Mouse (Mus musculus): ENCODE measurements around the gene Sprr1a. TPM values are rescaled to one million over a fixed set of nuclear protein-coding genes. Genes with fewer than 3 reads are reported as not detected.

The Sprr1a gene
- 3,851 and 3,973 TPM in 2 replicates for polyA plus RNA-seq (2015; fragmentation: Nextera tagmentation; extraction: Ambion mirVana)

GRCm38 (mm10) chr3:92485863-92486262, at the start of gene Sprr1a:
Gene Sprr1a (minus strand): TSS chr3:92485895.

GRCm38 (mm10) chr3:92534411-92534810, 48.7 kb upstream of the Sprr1a start, which contains the start of gene 2310046K23Rik:
Gene 2310046K23Rik (minus strand): TSS chr3:92534511.

GRCm38 (mm10) chr3:92500393-92500792, 14.7 kb upstream of the Sprr1a start, which contains the start of gene Sprr4:
Gene Sprr4 (minus strand): TSS chr3:92500493.

GRCm38 (mm10) chr3:92458620-92459019, 27.1 kb downstream of the Sprr1a start, which contains the start of gene Sprr3:
Gene Sprr3 (minus strand): TSS chr3:92458720.

GRCm38 (mm10) chr3:92438689-92439088, 47.0 kb downstream of the Sprr1a start, which contains the start of gene Sprr1b:
Gene Sprr1b (minus strand): TSS chr3:92438789.

Other genes starting within 250 kb of the Sprr1a start
- 744 and 757 TPM in 2 replicates for gene Sprr2a3, start 200.5 kb downstream of the Sprr1a start, polyA plus RNA-seq (2015; fragmentation: Nextera tagmentation; extraction: Ambion mirVana)
- gene Sprr2b, start 169.3 kb downstream of the Sprr1a start, polyA plus RNA-seq (2015; fragmentation: Nextera tagmentation; extraction: Ambion mirVana) = 0.29 TPM in 1 of 2 replicates, not detected in the other
- 0.19 TPM in 1 of 2 replicates, not detected in the other for gene Sprr2d, start 146.8 kb downstream of the Sprr1a start, polyA plus RNA-seq (2015; fragmentation: Nextera tagmentation; extraction: Ambion mirVana)
- gene Sprr2e, start 133.8 kb downstream of the Sprr1a start, polyA plus RNA-seq (2015; fragmentation: Nextera tagmentation; extraction: Ambion mirVana) = not detected in 2 replicates
- 0.65 TPM in 1 of 2 replicates, not detected in the other for gene Sprr2f, start 120.7 kb downstream of the Sprr1a start, polyA plus RNA-seq (2015; fragmentation: Nextera tagmentation; extraction: Ambion mirVana)
- gene Sprr2h, start 100.2 kb downstream of the Sprr1a start, polyA plus RNA-seq (2015; fragmentation: Nextera tagmentation; extraction: Ambion mirVana) = 0.35 and 0.52 TPM in 2 replicates
- not detected in 2 replicates for gene Sprr2i, start 77.9 kb downstream of the Sprr1a start, polyA plus RNA-seq (2015; fragmentation: Nextera tagmentation; extraction: Ambion mirVana)
- not detected in 2 replicates for gene Sprr2j-ps, start 67.8 kb downstream of the Sprr1a start, polyA plus RNA-seq (2015; fragmentation: Nextera tagmentation; extraction: Ambion mirVana)
- gene Gm9774, start 56.5 kb downstream of the Sprr1a start, polyA plus RNA-seq (2015; fragmentation: Nextera tagmentation; extraction: Ambion mirVana) = 5.9 and 6.0 TPM in 2 replicates
- 0.71 TPM in 1 of 2 replicates, not detected in the other for gene Sprr2k, start 53.3 kb downstream of the Sprr1a start, polyA plus RNA-seq (2015; fragmentation: Nextera tagmentation; extraction: Ambion mirVana)
- gene Sprr1b, start 47.1 kb downstream of the Sprr1a start, polyA plus RNA-seq (2015; fragmentation: Nextera tagmentation; extraction: Ambion mirVana) = not detected in 2 replicates
- gene Sprr3, start 27.2 kb downstream of the Sprr1a start, polyA plus RNA-seq (2015; fragmentation: Nextera tagmentation; extraction: Ambion mirVana) = 0.73 and 0.78 TPM in 2 replicates
- not detected in 2 replicates for gene Sprr4, start 14.6 kb upstream of the Sprr1a start, polyA plus RNA-seq (2015; fragmentation: Nextera tagmentation; extraction: Ambion mirVana)
- gene 2310046K23Rik, start 48.6 kb upstream of the Sprr1a start, polyA plus RNA-seq (2015; fragmentation: Nextera tagmentation; extraction: Ambion mirVana) = not detected in 2 replicates
- gene Ivl, start 87.8 kb upstream of the Sprr1a start, polyA plus RNA-seq (2015; fragmentation: Nextera tagmentation; extraction: Ambion mirVana) = 142 and 152 TPM in 2 replicates
- not detected in 2 replicates for gene Smcp, start 103.1 kb upstream of the Sprr1a start, polyA plus RNA-seq (2015; fragmentation: Nextera tagmentation; extraction: Ambion mirVana)
- 0.31 TPM in 1 of 2 replicates, not detected in the other for gene 2210017I01Rik, start 121.6 kb upstream of the Sprr1a start, polyA plus RNA-seq (2015; fragmentation: Nextera tagmentation; extraction: Ambion mirVana)
- gene Lce6a, start 135.8 kb upstream of the Sprr1a start, polyA plus RNA-seq (2015; fragmentation: Nextera tagmentation; extraction: Ambion mirVana) = 2.0 and 3.0 TPM in 2 replicates
- 0.19 TPM in 1 of 2 replicates, not detected in the other for gene Lce1a1, start 162.4 kb upstream of the Sprr1a start, polyA plus RNA-seq (2015; fragmentation: Nextera tagmentation; extraction: Ambion mirVana)
- gene Lce1b, start 171.0 kb upstream of the Sprr1a start, polyA plus RNA-seq (2015; fragmentation: Nextera tagmentation; extraction: Ambion mirVana) = not detected in 2 replicates
- gene Lce1a2, start 184.4 kb upstream of the Sprr1a start, polyA plus RNA-seq (2015; fragmentation: Nextera tagmentation; extraction: Ambion mirVana) = not detected in 2 replicates
- gene Lce1c, start 193.4 kb upstream of the Sprr1a start, polyA plus RNA-seq (2015; fragmentation: Nextera tagmentation; extraction: Ambion mirVana) = not detected in 2 replicates
- not detected in 2 replicates for gene Lce1d, start 201.3 kb upstream of the Sprr1a start, polyA plus RNA-seq (2015; fragmentation: Nextera tagmentation; extraction: Ambion mirVana)
- gene Lce1e, start 223.2 kb upstream of the Sprr1a start, polyA plus RNA-seq (2015; fragmentation: Nextera tagmentation; extraction: Ambion mirVana) = not detected in 2 replicates
- not detected in 2 replicates for gene Lce1f, start 234.5 kb upstream of the Sprr1a start, polyA plus RNA-seq (2015; fragmentation: Nextera tagmentation; extraction: Ambion mirVana)

All from urinary bladder, postnatal 0 days (tissue).